Mouse (Mus musculus): ENCODE measurements at regions not wholly inside any gene's neighbourhood (a gene's known extent, or its start where the extent isn't known, plus 50 kb on each side); places are given as distances from the start of the nearest gene placed in this dataset.

DNA sequence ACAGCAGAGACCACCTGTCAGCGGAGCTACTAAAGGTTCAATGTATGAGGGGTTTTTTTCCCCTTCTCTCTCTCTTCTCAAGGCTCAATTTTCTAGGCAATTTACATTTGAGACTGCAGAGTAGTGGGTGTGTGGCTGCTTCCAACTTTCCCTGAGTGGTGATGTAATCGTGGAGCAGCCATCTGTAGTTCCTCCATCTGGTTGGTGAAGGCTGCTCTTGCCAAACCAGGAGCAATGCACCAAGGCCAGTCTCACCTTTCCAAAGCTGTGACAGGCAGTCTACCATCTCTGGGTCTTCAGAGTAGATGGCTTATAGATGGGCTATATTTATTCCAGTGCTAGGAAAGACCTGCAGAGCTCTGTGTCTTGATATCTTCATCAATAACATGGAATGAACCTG lies 280.4 kb downstream of the Pik3r1 start:
- 85% methylated on average over 2 of the region's 2 CpGs for WGBS (ENCODE audit: insufficient replicate concordance)
- no peaks in the 10 kb centered on the region for H3K9me3 ChIP-seq (replicated peaks; ENCODE audit: control insufficient read depth, low read length)
- no peaks in the 10 kb centered on the region for H3K36me3 ChIP-seq (ENCODE audit: control insufficient read depth, insufficient read depth, low read length)
- no peaks in the 10 kb centered on the region for H3K27me3 ChIP-seq (ENCODE audit: control insufficient read depth, insufficient read depth, low read length)
- peaks cover 2% of the 10 kb centered on the region; the same call in 1 of the 2 replicates for H3K4me1 ChIP-seq (ENCODE audit: control insufficient read depth, insufficient read depth, low read length)
- no peak overlapping the region for H3K27ac ChIP-seq (ENCODE audit: low read depth, low read length)
- no peak overlapping the region for H3K9ac ChIP-seq (ENCODE audit: low read depth, low read length)
- H3K4me3 ChIP-seq (ENCODE audit: low read depth, low read length): no peak overlapping the region
- H3K4me2 ChIP-seq: no peak overlapping the region
- ATAC-seq (replicated peaks; ENCODE audit: insufficient number of reproducible peaks, low FRiP score, low TSS enrichment): no peak

- no peak overlapping the region for H3K4me2 ChIP-seq
- H3K9ac ChIP-seq (ENCODE audit: low read depth, low read length): no peak overlapping the region
- no peaks in the 10 kb centered on the region; the same call in 1 of the 2 replicates for H3K4me1 ChIP-seq (ENCODE audit: control insufficient read depth, insufficient read depth, low read length)
- no peak overlapping the region for H3K4me3 ChIP-seq (ENCODE audit: low read depth, low read length)
- no peak for ATAC-seq (replicated peaks; ENCODE audit: insufficient number of reproducible peaks, low FRiP score, low TSS enrichment)
- 53% methylated on average over 7 of the region's 7 CpGs for WGBS (ENCODE audit: insufficient replicate concordance)
- no peak overlapping the region for H3K27ac ChIP-seq (ENCODE audit: low read depth, low read length)
- H3K27me3 ChIP-seq (ENCODE audit: control insufficient read depth, insufficient read depth, low read length): no peaks in the 10 kb centered on the region
- H3K9me3 ChIP-seq (replicated peaks; ENCODE audit: control insufficient read depth, low read length): no peaks in the 10 kb centered on the region
- H3K36me3 ChIP-seq (ENCODE audit: control insufficient read depth, insufficient read depth, low read length): no peaks in the 10 kb centered on the region
Observed at GRCm38 (mm10) chr13:101485823-101486222, 282.2 kb downstream of the Pik3r1 start.

GRCm38 (mm10) chr13:101483816-101484215 lies 284.2 kb downstream of the Pik3r1 start:
- no peaks in the 10 kb centered on the region for H3K27me3 ChIP-seq (ENCODE audit: control insufficient read depth, insufficient read depth, low read length)
- no peaks in the 10 kb centered on the region for H3K36me3 ChIP-seq (ENCODE audit: control insufficient read depth, insufficient read depth, low read length)
- no peak overlapping the region for H3K27ac ChIP-seq (ENCODE audit: low read depth, low read length)
- H3K9me3 ChIP-seq (replicated peaks; ENCODE audit: control insufficient read depth, low read length): no peaks in the 10 kb centered on the region
- no peak overlapping the region for H3K4me3 ChIP-seq (ENCODE audit: low read depth, low read length)
- no peak overlapping the region for H3K9ac ChIP-seq (ENCODE audit: low read depth, low read length)
- ATAC-seq (replicated peaks; ENCODE audit: insufficient number of reproducible peaks, low FRiP score, low TSS enrichment): no peak
- no peaks in the 10 kb centered on the region; the same call in 1 of the 2 replicates for H3K4me1 ChIP-seq (ENCODE audit: control insufficient read depth, insufficient read depth, low read length)
- no peak overlapping the region for H3K4me2 ChIP-seq
- 73% methylated on average over 3 of the region's 3 CpGs for WGBS (ENCODE audit: insufficient replicate concordance)

GRCm38 (mm10) chr13:101481551-101482184 lies 286.3 kb downstream of the Pik3r1 start:
- Histone ChIP-seq H3K27me3 (ENCODE audit: control insufficient read depth, insufficient read depth, low read length) (no peaks in the 10 kb centered on the region), H3K9ac (ENCODE audit: low read depth, low read length) (no peak overlapping the region), H3K27ac (ENCODE audit: low read depth, low read length) (no peak overlapping the region), H3K9me3 (replicated peaks; ENCODE audit: control insufficient read depth, low read length) (no peaks in the 10 kb centered on the region), H3K36me3 (ENCODE audit: control insufficient read depth, insufficient read depth, low read length) (no peaks in the 10 kb centered on the region), H3K4me3 (ENCODE audit: low read depth, low read length) (no peak overlapping the region), H3K4me2 (no peak overlapping the region), H3K4me1 (ENCODE audit: control insufficient read depth, insufficient read depth, low read length) (no peaks in the 10 kb centered on the region; the same call in 1 of the 2 replicates)
- 74% methylated on average over 6 of the region's 6 CpGs for WGBS (ENCODE audit: insufficient replicate concordance)
- no peak for ATAC-seq (replicated peaks; ENCODE audit: insufficient number of reproducible peaks, low FRiP score, low TSS enrichment)

- H3K4me1 ChIP-seq (ENCODE audit: control insufficient read depth, insufficient read depth, low read length): no peaks in the 10 kb centered on the region; the same call in 1 of the 2 replicates
- H3K4me3 ChIP-seq (ENCODE audit: low read depth, low read length): no peak overlapping the region
- H3K4me2 ChIP-seq: no peak overlapping the region
- ATAC-seq (replicated peaks; ENCODE audit: insufficient number of reproducible peaks, low FRiP score, low TSS enrichment): no peak
- WGBS (ENCODE audit: insufficient replicate concordance): 79% methylated on average over 2 of the region's 2 CpGs
- H3K27me3 ChIP-seq (ENCODE audit: control insufficient read depth, insufficient read depth, low read length): no peaks in the 10 kb centered on the region
- no peaks in the 10 kb centered on the region for H3K36me3 ChIP-seq (ENCODE audit: control insufficient read depth, insufficient read depth, low read length)
- H3K27ac ChIP-seq (ENCODE audit: low read depth, low read length): no peak overlapping the region
- H3K9me3 ChIP-seq (replicated peaks; ENCODE audit: control insufficient read depth, low read length): no peaks in the 10 kb centered on the region
- H3K9ac ChIP-seq (ENCODE audit: low read depth, low read length): no peak overlapping the region
Observed at GRCm38 (mm10) chr13:101479297-101479652, 288.7 kb downstream of the Pik3r1 start.

- Histone ChIP-seq H3K27me3 (ENCODE audit: control insufficient read depth, insufficient read depth, low read length) (no peaks in the 10 kb centered on the region), H3K9ac (ENCODE audit: low read depth, low read length) (no peak overlapping the region), H3K4me1 (ENCODE audit: control insufficient read depth, insufficient read depth, low read length) (no peaks in the 10 kb centered on the region; the same call in 1 of the 2 replicates), H3K36me3 (ENCODE audit: control insufficient read depth, insufficient read depth, low read length) (no peaks in the 10 kb centered on the region), H3K27ac (ENCODE audit: low read depth, low read length) (no peak overlapping the region), H3K9me3 (replicated peaks; ENCODE audit: control insufficient read depth, low read length) (no peaks in the 10 kb centered on the region), H3K4me3 (ENCODE audit: low read depth, low read length) (no peak overlapping the region), H3K4me2 (no peak overlapping the region)
- ATAC-seq (replicated peaks; ENCODE audit: insufficient number of reproducible peaks, low FRiP score, low TSS enrichment): no peak
- WGBS (ENCODE audit: insufficient replicate concordance): 64% methylated on average over 4 of the region's 4 CpGs
Observed at GRCm38 (mm10) chr13:101478608-101479296, 289.3 kb downstream of the Pik3r1 start.

GRCm38 (mm10) chr13:101473349-101473748 lies 294.7 kb downstream of the Pik3r1 start:
- Histone ChIP-seq H3K4me1 (ENCODE audit: control insufficient read depth, insufficient read depth, low read length) (no peaks in the 10 kb centered on the region), H3K4me2 (no peak overlapping the region), H3K9me3 (replicated peaks; ENCODE audit: control insufficient read depth, low read length) (no peaks in the 10 kb centered on the region), H3K36me3 (ENCODE audit: control insufficient read depth, insufficient read depth, low read length) (no peaks in the 10 kb centered on the region), H3K4me3 (ENCODE audit: low read depth, low read length) (no peak overlapping the region), H3K9ac (ENCODE audit: low read depth, low read length) (no peak overlapping the region), H3K27ac (ENCODE audit: low read depth, low read length) (no peak overlapping the region), H3K27me3 (ENCODE audit: control insufficient read depth, insufficient read depth, low read length) (no peaks in the 10 kb centered on the region)
- ATAC-seq (replicated peaks; ENCODE audit: insufficient number of reproducible peaks, low FRiP score, low TSS enrichment): no peak
- 84% methylated on average over 8 of the region's 8 CpGs for WGBS (ENCODE audit: insufficient replicate concordance)

DNA sequence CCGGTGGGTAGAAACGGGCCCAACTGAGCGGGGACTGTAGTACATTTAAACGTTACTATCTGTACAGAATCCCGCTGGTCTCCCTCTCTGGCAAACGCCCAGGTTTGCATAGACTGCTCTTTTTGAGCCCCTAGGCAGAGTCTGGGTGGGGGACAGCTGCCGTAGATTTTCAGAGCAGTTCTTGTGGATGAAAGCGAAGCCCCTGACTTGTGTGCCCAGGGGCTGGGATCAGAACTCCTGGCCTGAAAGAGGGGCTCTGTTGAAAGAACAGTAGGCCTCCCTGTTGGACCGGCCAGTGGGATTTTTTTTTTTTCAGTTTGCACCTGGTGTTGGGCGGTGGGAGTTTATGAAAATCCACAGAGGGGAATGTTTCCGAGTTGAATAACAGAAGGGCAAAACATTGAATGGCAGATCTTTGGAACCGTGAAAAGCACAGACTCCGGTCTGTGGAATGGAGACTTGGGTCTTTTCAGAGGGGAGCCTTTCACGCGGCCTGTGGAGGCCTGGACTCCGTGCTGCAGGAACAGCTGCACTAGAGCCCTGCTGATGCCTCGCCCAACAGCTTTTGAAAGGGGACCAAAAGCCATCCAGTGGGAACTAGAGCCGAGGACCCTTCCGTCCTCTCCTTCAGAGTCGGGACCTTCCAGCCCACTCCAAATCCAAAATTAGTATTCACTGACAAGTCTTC lies 297.3 kb downstream of the Pik3r1 start:
- 79% methylated on average over 20 of the region's 20 CpGs for WGBS (ENCODE audit: insufficient replicate concordance)
- no peak overlapping the region for H3K9ac ChIP-seq (ENCODE audit: low read depth, low read length)
- no peak overlapping the region for H3K27ac ChIP-seq (ENCODE audit: low read depth, low read length)
- no peaks in the 10 kb centered on the region for H3K27me3 ChIP-seq (ENCODE audit: control insufficient read depth, insufficient read depth, low read length)
- no peaks in the 10 kb centered on the region for H3K36me3 ChIP-seq (ENCODE audit: control insufficient read depth, insufficient read depth, low read length)
- no peaks in the 10 kb centered on the region for H3K9me3 ChIP-seq (replicated peaks; ENCODE audit: control insufficient read depth, low read length)
- no peak for ATAC-seq (replicated peaks; ENCODE audit: insufficient number of reproducible peaks, low FRiP score, low TSS enrichment)
- H3K4me2 ChIP-seq: no peak overlapping the region
- no peaks in the 10 kb centered on the region for H3K4me1 ChIP-seq (ENCODE audit: control insufficient read depth, insufficient read depth, low read length)
- H3K4me3 ChIP-seq (ENCODE audit: low read depth, low read length): no peak overlapping the region
